Comparison of ENCODE assay signal across 29 mouse cellular contexts in the genomic region with DNA sequence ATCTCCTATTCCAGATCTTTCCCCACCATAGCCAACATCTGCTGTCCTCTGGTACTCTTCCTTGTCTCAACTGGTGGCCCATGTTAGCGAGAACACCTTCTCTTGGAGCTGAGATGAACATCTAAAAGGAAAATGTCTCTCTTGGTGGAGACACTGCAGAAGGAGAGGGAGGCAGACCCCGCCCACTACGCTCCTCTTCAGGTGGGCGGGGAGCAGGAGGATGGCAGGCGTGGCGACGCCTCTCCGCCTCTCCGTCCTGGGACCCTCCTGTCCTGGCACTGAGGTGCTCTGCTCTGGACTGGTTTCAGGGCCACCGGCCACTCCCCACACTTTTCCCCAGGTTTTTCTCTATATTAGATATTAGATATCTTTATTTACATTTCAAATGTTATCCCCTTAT. TPM values are rescaled to one million over a fixed set of nuclear protein-coding genes. Genes with fewer than 3 reads are reported as not detected.
"Had no signal": no experiment of that assay in that cellular context is flagged by ENCODE, and none has a peak within 500 bp of the region (broad histone marks: within the 10 kb centered on the region; RNA-seq: fewer than 3 reads in every experiment).

No protein-coding gene starts in this region.

- H3K4me1 ChIP-seq: liver, embryonic 12.5 days had no signal

- ATAC-seq: hindbrain, postnatal 0 days; intestine, embryonic 16.5 days; liver, embryonic 12.5 days had no signal

- H3K4me3 ChIP-seq: gastrocnemius, adult 2 months; heart, embryonic 13.5 days; heart, embryonic 15.5 days; hindbrain, embryonic 13.5 days; hindbrain, embryonic 15.5 days; kidney, embryonic 15.5 days; limb, embryonic 13.5 days; limb, embryonic 15.5 days; liver, embryonic 12.5 days had no signal

- H3K9me3 ChIP-seq: heart, embryonic 13.5 days; heart, embryonic 15.5 days; hindbrain, embryonic 13.5 days; hindbrain, embryonic 15.5 days; kidney, embryonic 15.5 days; limb, embryonic 13.5 days; limb, embryonic 15.5 days; liver, embryonic 12.5 days had no signal

- H3K36me3 ChIP-seq: heart, embryonic 13.5 days; heart, embryonic 15.5 days; hindbrain, embryonic 13.5 days; hindbrain, embryonic 15.5 days; kidney, embryonic 15.5 days; limb, embryonic 13.5 days; limb, embryonic 15.5 days; liver, embryonic 12.5 days had no signal

- H3K4me2 ChIP-seq: heart, embryonic 11.5 days; heart, embryonic 13.5 days; heart, embryonic 15.5 days; hindbrain, embryonic 13.5 days; hindbrain, embryonic 15.5 days; kidney, embryonic 15.5 days; limb, embryonic 13.5 days; limb, embryonic 15.5 days; liver, embryonic 12.5 days had no signal

- DNase-seq: gastrocnemius, adult 2 months; gastrocnemius, postnatal 10 days; gastrocnemius, postnatal 25 days; heart, adult 18-20 months; heart, postnatal 14 days; heart, postnatal 36 days; kidney, adult 11 months; kidney, adult 2 months; kidney, adult 9 months; kidney, postnatal 14 days; kidney, postnatal 36 days; layer of hippocampus, adult 9-11 months; layer of hippocampus, postnatal 36 days; left cerebral cortex, postnatal 4 days had no signal

- H3K9ac ChIP-seq: heart, embryonic 13.5 days; heart, embryonic 15.5 days; hindbrain, embryonic 13.5 days; hindbrain, embryonic 15.5 days; kidney, embryonic 15.5 days; limb, embryonic 13.5 days; limb, embryonic 15.5 days; liver, embryonic 12.5 days had no signal

- H3K27ac ChIP-seq: gastrocnemius, adult 2 months; heart, embryonic 13.5 days; heart, embryonic 15.5 days; hindbrain, embryonic 13.5 days; hindbrain, embryonic 15.5 days; hindbrain, postnatal 0 days; kidney, embryonic 15.5 days; kidney, postnatal 0 days; limb, embryonic 13.5 days; limb, embryonic 15.5 days; liver, embryonic 12.5 days had no signal

- H3K27me3 ChIP-seq: hindbrain, embryonic 15.5 days had no signal

RNA-seq across cellular contexts. Expression of gene Card14, which starts 3.1 kb away (rescaled TPM):
- total RNA-seq: granulocyte monocyte progenitor cell, adult 5-6 weeks; heart, adult 18-20 months; hematopoietic stem cell, adult 5-6 weeks had no signal
- polyA plus RNA-seq: hindbrain, embryonic 11.5 days had no signal
